Mouse (Mus musculus) layer of hippocampus, adult 9-10 months (tissue): ENCODE results near the gene Galnt17.

Experiments used
- DNase-seq: peaks from one replicate; pipeline ENCODE4 v3.0.0; 2022; ENCODE audit warnings: low spot score

Galnt17 gene

GRCm38 (mm10) chr5:131308397-131308796 is at the start of gene Galnt17:
Gene Galnt17, minus strand, starts transcription at chr5:131308497.
- DNase-seq, result no peak

DNA sequence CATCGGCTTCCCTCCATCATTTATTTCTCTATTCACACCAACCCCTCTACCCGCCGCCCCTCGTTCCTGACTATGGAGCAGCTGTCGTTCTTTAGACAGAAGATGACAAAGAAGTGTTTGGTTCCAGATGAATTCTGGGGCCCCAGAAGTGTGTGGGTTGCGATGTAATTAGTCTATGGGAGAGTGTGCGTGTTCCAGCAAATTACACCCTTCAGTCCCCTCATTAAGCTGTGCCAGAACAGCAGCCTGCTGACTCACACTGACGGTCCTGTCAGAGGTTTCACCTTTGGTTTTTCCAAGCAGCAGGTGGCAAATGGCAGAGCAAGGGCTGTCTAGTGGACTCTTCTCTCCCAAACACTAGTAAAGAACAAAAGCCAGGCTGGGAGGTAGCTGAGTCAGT is 26.2 kb upstream of the Galnt17 start:
- no peak for DNase-seq

- no peak for DNase-seq
Measured at GRCm38 (mm10) chr5:131321286-131321685, 13.0 kb upstream of the Galnt17 start.

- DNase-seq, result no peak
Measured at GRCm38 (mm10) chr5:131319605-131320004, 11.3 kb upstream of the Galnt17 start.

DNA sequence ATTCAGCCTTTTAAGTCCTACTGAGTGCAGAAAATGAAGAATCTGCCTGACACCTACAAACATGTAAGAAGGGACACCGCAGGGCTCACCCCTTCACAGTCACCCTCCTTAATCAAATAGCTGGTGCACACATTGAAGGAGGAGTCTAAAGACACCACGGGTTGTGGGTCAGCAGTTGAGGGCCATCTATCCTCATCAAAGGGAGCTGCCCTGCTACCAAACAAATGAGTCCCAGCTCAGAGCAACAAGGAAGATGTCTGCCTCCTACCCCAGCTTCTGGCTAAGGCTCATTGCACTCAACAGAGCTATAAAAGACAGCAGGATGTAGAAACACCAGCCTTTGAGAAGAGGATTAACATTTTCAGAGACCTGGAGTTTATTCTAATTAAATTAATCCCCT is 10.8 kb upstream of the Galnt17 start:
- DNase-seq, result no peak

- no peak for DNase-seq
Measured at GRCm38 (mm10) chr5:131315016-131315415, 6.7 kb upstream of the Galnt17 start.

GRCm38 (mm10) chr5:131307656-131308151 is 593 bp downstream of the Galnt17 start:
- peak; percentile 36 for DNase-seq

- DNase-seq, result no peak
Measured at GRCm38 (mm10) chr5:131306908-131307655, 1.2 kb downstream of the Galnt17 start.

DNA sequence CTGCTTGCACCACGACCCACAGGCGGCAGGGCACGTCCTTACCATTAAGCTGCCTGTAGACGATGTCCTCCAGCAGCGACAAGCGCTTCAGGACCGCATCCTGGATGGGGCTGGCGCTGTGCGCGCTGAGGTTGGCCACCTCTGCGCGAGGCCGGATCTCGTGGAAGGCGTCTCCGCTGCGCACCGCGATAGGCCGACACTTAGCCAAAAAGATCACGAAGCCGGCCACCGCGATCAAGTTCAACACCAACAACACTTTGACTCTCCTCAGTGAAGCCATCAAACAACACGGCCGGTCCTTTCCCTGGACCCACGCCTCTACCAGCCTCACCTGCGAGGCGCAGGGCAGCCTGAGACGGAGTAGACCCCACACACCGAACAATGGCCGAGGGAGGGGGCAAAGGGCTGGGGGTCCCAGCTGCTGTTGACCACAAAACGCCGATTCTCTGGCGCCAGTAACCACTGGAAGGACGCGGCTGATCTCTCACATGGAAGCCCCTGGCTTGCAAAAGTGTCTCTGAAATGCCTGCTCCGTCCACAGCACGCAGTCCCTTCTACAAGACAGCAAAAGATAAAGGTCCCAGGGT is 1.9 kb downstream of the Galnt17 start:
- DNase-seq, result no peak

- no peak for DNase-seq
Measured at GRCm38 (mm10) chr5:131305223-131305622, 3.1 kb downstream of the Galnt17 start.

DNA sequence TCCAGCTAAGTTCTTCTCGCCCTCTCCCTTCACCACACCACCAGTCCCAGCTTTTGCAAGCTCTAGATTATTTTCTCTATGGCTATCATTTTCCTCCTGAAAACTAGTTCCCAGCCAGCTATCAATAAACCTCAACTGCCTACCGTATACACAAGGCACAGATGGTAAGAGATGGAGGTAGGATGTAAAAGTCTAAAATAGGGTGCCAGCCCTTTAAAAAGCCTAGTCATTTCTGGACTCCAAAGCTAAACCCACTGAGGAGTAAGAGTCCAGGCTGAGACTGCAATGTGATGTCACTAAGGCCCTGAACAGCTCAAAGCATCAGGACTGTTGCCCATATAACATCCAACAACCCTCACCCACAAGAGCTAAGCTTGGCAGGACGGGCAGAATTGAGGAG is 6.8 kb downstream of the Galnt17 start:
- DNase-seq, result no peak

DNA sequence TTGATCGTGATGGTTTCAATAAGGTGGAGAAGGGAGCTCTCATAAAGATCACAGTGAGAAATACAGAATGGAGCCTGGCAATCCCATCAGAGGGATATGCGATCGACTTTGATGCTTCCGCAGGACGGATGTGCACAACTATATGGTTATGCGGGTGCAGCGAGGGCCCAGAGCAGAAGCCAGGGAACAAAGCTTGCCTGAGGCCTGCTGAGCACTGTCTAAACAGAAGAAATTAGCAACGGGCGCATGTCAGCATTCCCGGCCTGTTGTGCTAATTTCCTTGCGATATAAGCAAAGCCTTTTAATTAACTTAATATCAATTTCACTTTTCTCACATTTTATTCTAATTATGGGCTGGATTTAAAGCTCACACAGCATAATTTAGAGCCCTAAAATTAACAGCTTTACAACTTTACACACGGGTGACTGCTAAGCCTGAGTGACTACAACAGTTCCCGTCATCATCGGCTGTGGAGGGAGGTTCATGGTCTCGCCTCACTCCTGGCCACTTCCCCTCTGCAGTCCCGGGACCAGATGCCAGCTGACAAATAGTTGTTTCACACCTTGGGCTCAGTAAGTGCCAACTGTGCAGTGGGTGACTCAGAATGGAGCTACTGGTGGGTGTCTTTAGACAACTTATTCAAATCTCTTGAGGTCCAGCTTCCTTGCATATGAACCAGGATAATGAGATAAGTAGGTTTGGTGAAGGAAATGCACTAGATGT is 14.4 kb downstream of the Galnt17 start:
- DNase-seq, result no peak

DNA sequence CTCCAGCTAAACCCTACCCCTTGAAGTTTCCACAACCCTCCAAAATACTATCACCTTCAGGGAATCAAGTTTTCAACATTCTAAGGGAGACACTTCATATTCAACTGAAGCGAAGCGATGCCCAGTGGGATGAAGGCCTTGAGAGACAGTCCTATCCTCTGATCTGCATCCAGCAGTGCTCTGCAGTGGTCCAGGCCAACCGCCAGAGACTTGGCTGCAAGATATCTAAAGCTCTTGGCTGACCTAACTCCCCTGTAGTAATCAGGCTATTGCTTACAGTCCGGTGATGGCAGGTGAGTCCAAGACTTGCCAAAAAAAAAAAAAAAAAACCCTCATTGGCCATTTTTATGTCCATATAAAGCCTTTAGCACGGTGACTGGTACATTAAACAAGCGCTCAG is 21.2 kb downstream of the Galnt17 start:
- DNase-seq, result no peak

GRCm38 (mm10) chr5:131286680-131287079 is 21.6 kb downstream of the Galnt17 start:
- no peak for DNase-seq

- DNase-seq, result no peak
Measured at GRCm38 (mm10) chr5:131280349-131280748, 27.9 kb downstream of the Galnt17 start.

DNA sequence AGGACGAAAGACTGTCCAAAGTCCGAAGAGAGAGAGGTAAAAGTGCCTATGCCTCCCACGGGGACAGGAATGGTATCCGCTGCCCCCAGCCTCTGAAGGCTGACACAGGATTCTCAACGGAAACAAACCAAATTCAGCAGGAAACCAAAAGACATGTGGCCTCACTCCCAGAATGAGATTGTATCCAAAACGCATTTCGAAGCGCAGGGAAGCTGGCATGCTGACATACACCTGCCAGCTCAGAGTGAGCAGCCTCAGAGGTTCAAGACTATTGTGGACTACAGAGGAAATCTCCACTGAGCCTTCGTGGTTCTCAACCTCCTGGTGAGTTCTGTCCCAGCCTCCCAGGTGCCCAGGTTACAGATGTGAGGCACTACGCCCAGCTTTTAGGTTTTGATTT is 29.0 kb downstream of the Galnt17 start:
- DNase-seq, result no peak

- peak; percentile 61 for DNase-seq
Measured at GRCm38 (mm10) chr5:131277227-131277626, 31.1 kb downstream of the Galnt17 start.

DNA sequence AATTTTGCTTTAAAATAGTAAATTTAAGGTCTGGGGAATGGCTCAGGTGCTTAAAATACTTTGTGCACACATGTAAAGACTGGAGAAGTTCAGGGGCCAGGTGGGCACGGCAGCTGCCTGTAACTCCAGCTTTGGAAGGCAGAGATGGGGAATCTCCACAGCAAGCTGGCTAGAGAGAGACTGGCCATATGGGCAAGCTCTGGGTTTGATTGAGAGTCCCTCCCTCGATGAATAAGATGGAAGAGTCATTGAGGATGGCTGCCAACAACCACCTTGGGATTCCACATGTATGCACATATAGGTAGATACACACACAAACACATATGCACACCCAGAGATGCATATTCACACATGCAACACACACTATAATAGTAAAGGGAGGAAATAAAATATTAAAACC is 42.0 kb downstream of the Galnt17 start:
- no peak for DNase-seq

- DNase-seq, result no peak
Measured at GRCm38 (mm10) chr5:131264145-131264544, 44.2 kb downstream of the Galnt17 start.

GRCm38 (mm10) chr5:131250701-131251636 is 57.3 kb downstream of the Galnt17 start:
- DNase-seq, result no peak

- no peak for DNase-seq
Measured at GRCm38 (mm10) chr5:131248416-131248815, 59.9 kb downstream of the Galnt17 start.

DNA sequence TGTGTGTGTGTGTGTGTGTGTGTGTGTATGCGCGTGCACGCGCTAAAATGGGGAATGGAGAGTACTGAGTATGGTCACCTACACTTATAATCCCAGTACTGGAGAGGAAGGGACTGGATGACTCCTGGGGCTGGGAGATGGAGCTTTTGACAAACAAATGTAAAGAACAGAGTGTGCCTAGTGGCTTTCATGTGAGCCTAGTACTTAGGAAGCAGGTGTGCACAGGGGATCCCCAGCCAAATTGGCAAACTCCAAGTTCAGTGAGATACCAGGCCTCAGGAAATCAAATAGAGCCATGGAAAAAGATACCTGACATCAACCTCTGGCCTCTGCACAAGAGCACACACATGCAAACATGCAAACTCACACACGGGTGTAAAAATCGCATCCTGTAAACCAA is 61.7 kb downstream of the Galnt17 start:
- DNase-seq, result no peak
